Mouse (Mus musculus): ENCODE data around the gene Xpnpep1.

GRCm38 (mm10) chr19:53059344-53060111 lies 19.5 kb upstream of the Xpnpep1 start:
- no peak for TF ChIP-seq CTCF (conservative IDR thresholded peaks at IDR 0.05; ENCODE audit: insufficient read depth, insufficient read length, low read depth, low read length)
- TF ChIP-seq POLR2A (IDR thresholded peaks at IDR 0.05; ENCODE audit: low read depth, low read length): no peak
